Mouse (Mus musculus): Measurements from ENCODE around the gene Zbtb16. TPM values are rescaled to one million over a fixed set of nuclear protein-coding genes. Genes with fewer than 3 reads are reported as not detected.

Gene Zbtb16
- polyA plus RNA-seq, 1 experiment from 2014 or later, result 11.3 TPM

GRCm38 (mm10) chr9:48800627-48801026 is 35.4 kb downstream of the Zbtb16 start:
- Histone ChIP-seq H3K4me2 (replicated peaks) (no peak overlapping the region), H3K27me3 (no peaks in the 10 kb centered on the region), H3K4me1 (peaks cover 23% of the 10 kb centered on the region), H3K27ac (replicated peaks) (no peak overlapping the region), H3K9me3 (no peaks in the 10 kb centered on the region), H3K9ac (replicated peaks) (no peak overlapping the region), H3K36me3 (no peaks in the 10 kb centered on the region), H3K4me3 (no peak overlapping the region)
- ATAC-seq (ENCODE audit: low FRiP score, low read depth), result no peak
- 76% methylated on average over 8 of the region's 8 CpGs for WGBS

GRCm38 (mm10) chr9:48798044-48798443 is 38.0 kb downstream of the Zbtb16 start:
- Histone ChIP-seq H3K4me3 (no peak overlapping the region), H3K27ac (replicated peaks) (no peak overlapping the region), H3K9me3 (no peaks in the 10 kb centered on the region), H3K27me3 (no peaks in the 10 kb centered on the region), H3K4me2 (replicated peaks) (no peak overlapping the region), H3K4me1 (peaks cover 37% of the 10 kb centered on the region), H3K9ac (replicated peaks) (no peak overlapping the region), H3K36me3 (no peaks in the 10 kb centered on the region)
- no peak for ATAC-seq (ENCODE audit: low FRiP score, low read depth)
- WGBS, result 87% methylated on average over 6 of the region's 6 CpGs

- Histone ChIP-seq H3K27me3 (no peaks in the 10 kb centered on the region), H3K27ac (replicated peaks) (no peak overlapping the region), H3K4me2 (replicated peaks) (0 out of 2 replicates have a peak overlapping the region, but pooled peaks have one; percentile 6), H3K4me1 (peaks cover 35% of the 10 kb centered on the region), H3K9me3 (no peaks in the 10 kb centered on the region), H3K9ac (replicated peaks) (no peak overlapping the region), H3K4me3 (no peak overlapping the region), H3K36me3 (no peaks in the 10 kb centered on the region)
- WGBS, result 48% methylated on average over 11 of the region's 11 CpGs
- ATAC-seq (ENCODE audit: low FRiP score, low read depth), result no peak
These were observed 39.7 kb downstream of the Zbtb16 start for GRCm38 (mm10) chr9:48796267-48796822.

- 0 out of 2 replicates have a peak, but pooled peaks have one; percentile 19 for ATAC-seq (ENCODE audit: low FRiP score, low read depth)
- Histone ChIP-seq H3K4me3 (no peak overlapping the region), H3K27me3 (no peaks in the 10 kb centered on the region), H3K27ac (replicated peaks) (no peak overlapping the region), H3K9me3 (no peaks in the 10 kb centered on the region), H3K4me1 (peaks cover 32% of the 10 kb centered on the region), H3K9ac (replicated peaks) (no peak overlapping the region), H3K4me2 (replicated peaks) (no peak overlapping the region; the same call in 1 of the 2 replicates), H3K36me3 (no peaks in the 10 kb centered on the region)
- WGBS, result 34% methylated on average over 10 of the region's 10 CpGs
These were observed 40.3 kb downstream of the Zbtb16 start for GRCm38 (mm10) chr9:48795740-48796139.

GRCm38 (mm10) chr9:48795095-48795494 is 40.9 kb downstream of the Zbtb16 start:
- 6% methylated on average over 8 of the region's 8 CpGs for WGBS

GRCm38 (mm10) chr9:48794463-48794862 is 41.6 kb downstream of the Zbtb16 start:
- WGBS, result 47% methylated on average over 2 of the region's 2 CpGs
- Histone ChIP-seq H3K9me3 (no peaks in the 10 kb centered on the region), H3K27ac (replicated peaks) (no peak overlapping the region), H3K4me2 (replicated peaks) (no peak overlapping the region), H3K27me3 (no peaks in the 10 kb centered on the region), H3K4me3 (no peak overlapping the region), H3K36me3 (no peaks in the 10 kb centered on the region), H3K9ac (replicated peaks) (no peak overlapping the region), H3K4me1 (peaks cover 33% of the 10 kb centered on the region)
- ATAC-seq (ENCODE audit: low FRiP score, low read depth), result no peak

More at GRCm38 (mm10) chr9:48795095-48795494, 40.9 kb downstream of the Zbtb16 start:
- H3K27ac ChIP-seq (replicated peaks), result no peak overlapping the region
- H3K9ac ChIP-seq (replicated peaks), result no peak overlapping the region
- no peak overlapping the region for H3K4me2 ChIP-seq (replicated peaks)
- H3K36me3 ChIP-seq, result no peaks in the 10 kb centered on the region
- H3K4me3 ChIP-seq, result no peak overlapping the region
- H3K4me1 ChIP-seq, result peaks cover 33% of the 10 kb centered on the region
- no peak for ATAC-seq (ENCODE audit: low FRiP score, low read depth)
- no peaks in the 10 kb centered on the region for H3K27me3 ChIP-seq
- no peaks in the 10 kb centered on the region for H3K9me3 ChIP-seq

GRCm38 (mm10) chr9:48793638-48794188 is 42.3 kb downstream of the Zbtb16 start:
- Histone ChIP-seq H3K4me2 (replicated peaks) (no peak overlapping the region), H3K9ac (replicated peaks) (no peak overlapping the region), H3K4me3 (no peak overlapping the region), H3K4me1 (peaks cover 30% of the 10 kb centered on the region), H3K27me3 (no peaks in the 10 kb centered on the region), H3K9me3 (no peaks in the 10 kb centered on the region), H3K36me3 (no peaks in the 10 kb centered on the region), H3K27ac (replicated peaks) (no peak overlapping the region)
- WGBS, result 47% methylated on average over 4 of the region's 4 CpGs
- no peak for ATAC-seq (ENCODE audit: low FRiP score, low read depth)

- Histone ChIP-seq H3K9ac (replicated peaks) (no peak overlapping the region), H3K36me3 (no peaks in the 10 kb centered on the region), H3K9me3 (no peaks in the 10 kb centered on the region), H3K27me3 (no peaks in the 10 kb centered on the region), H3K4me2 (replicated peaks) (no peak overlapping the region), H3K4me3 (no peak overlapping the region), H3K4me1 (peaks cover 17% of the 10 kb centered on the region), H3K27ac (replicated peaks) (no peak overlapping the region)
- ATAC-seq (ENCODE audit: low FRiP score, low read depth), result no peak
- WGBS, result 72% methylated on average over 10 of the region's 10 CpGs
These were observed 45.4 kb downstream of the Zbtb16 start for GRCm38 (mm10) chr9:48790575-48790974.

GRCm38 (mm10) chr9:48787906-48788410 is 48.1 kb downstream of the Zbtb16 start:
- 79% methylated on average over 9 of the region's 9 CpGs for WGBS
- no peaks in the 10 kb centered on the region for H3K27me3 ChIP-seq
- H3K4me1 ChIP-seq, result peaks cover 7% of the 10 kb centered on the region; the same call in 1 of the 2 replicates
- no peak overlapping the region for H3K4me3 ChIP-seq
- no peaks in the 10 kb centered on the region for H3K9me3 ChIP-seq
- ATAC-seq (ENCODE audit: low FRiP score, low read depth), result no peak
- no peak overlapping the region for H3K9ac ChIP-seq (replicated peaks)
- H3K4me2 ChIP-seq (replicated peaks), result no peak overlapping the region
- no peak overlapping the region for H3K27ac ChIP-seq (replicated peaks)
- H3K36me3 ChIP-seq, result no peaks in the 10 kb centered on the region

- Histone ChIP-seq H3K27ac (replicated peaks) (no peak overlapping the region), H3K36me3 (no peaks in the 10 kb centered on the region), H3K4me1 (peaks cover 13% of the 10 kb centered on the region), H3K9ac (replicated peaks) (no peak overlapping the region), H3K4me3 (no peak overlapping the region), H3K4me2 (replicated peaks) (no peak overlapping the region), H3K9me3 (no peaks in the 10 kb centered on the region), H3K27me3 (no peaks in the 10 kb centered on the region)
- WGBS, result 70% methylated on average over 1 of the region's 1 CpGs
- ATAC-seq (ENCODE audit: low FRiP score, low read depth), result no peak
These were observed 48.7 kb downstream of the Zbtb16 start for GRCm38 (mm10) chr9:48787321-48787720.

GRCm38 (mm10) chr9:48786814-48787213 is 49.2 kb downstream of the Zbtb16 start:
- 67% methylated on average over 6 of the region's 6 CpGs for WGBS

GRCm38 (mm10) chr9:48784937-48785336 is 51.1 kb downstream of the Zbtb16 start:
- no peaks in the 10 kb centered on the region for H3K27me3 ChIP-seq
- H3K9me3 ChIP-seq, result no peaks in the 10 kb centered on the region
- no peak overlapping the region for H3K27ac ChIP-seq (replicated peaks)
- H3K4me2 ChIP-seq (replicated peaks), result no peak overlapping the region
- H3K36me3 ChIP-seq, result no peaks in the 10 kb centered on the region
- no peak overlapping the region for H3K4me3 ChIP-seq
- ATAC-seq (ENCODE audit: low FRiP score, low read depth), result no peak
- 88% methylated on average over 6 of the region's 6 CpGs for WGBS
- no peak overlapping the region for H3K9ac ChIP-seq (replicated peaks)
- peaks cover 12% of the 10 kb centered on the region for H3K4me1 ChIP-seq

More at GRCm38 (mm10) chr9:48786814-48787213, 49.2 kb downstream of the Zbtb16 start:
- peaks cover 15% of the 10 kb centered on the region for H3K4me1 ChIP-seq
- no peak for ATAC-seq (ENCODE audit: low FRiP score, low read depth)
- no peak overlapping the region for H3K4me2 ChIP-seq (replicated peaks)
- H3K4me3 ChIP-seq, result no peak overlapping the region
- no peak overlapping the region for H3K9ac ChIP-seq (replicated peaks)
- no peaks in the 10 kb centered on the region for H3K36me3 ChIP-seq
- no peaks in the 10 kb centered on the region for H3K9me3 ChIP-seq
- H3K27ac ChIP-seq (replicated peaks), result no peak overlapping the region
- H3K27me3 ChIP-seq, result no peaks in the 10 kb centered on the region

All from midbrain, embryonic 12.5 days (tissue).